ENCODE assay signal across 9 mouse cellular contexts in genomic region chr11:103411301-103411700, GRCm38 (mm10). TPM values are rescaled to one million over a fixed set of nuclear protein-coding genes. Genes with fewer than 3 reads are reported as not detected.
DNase-seq lines count a peak whose midpoint lies in the region; ATAC-seq and TF ChIP-seq lines count a peak whose summit lies in the region.
"Had no signal": no experiment of that assay in that cellular context is flagged by ENCODE, and none has a peak within 500 bp of the region (broad histone marks: within the 10 kb centered on the region; RNA-seq: fewer than 3 reads in every experiment).

No protein-coding gene starts in this region.

- 0 out of 2 replicates have a peak, but pooled peaks cover 3% of the 10 kb centered on the region for H3K36me3 ChIP-seq in forebrain, embryonic 14.5 days (ENCODE audit: control insufficient read depth, insufficient read depth, low read length)
- no peaks in the 10 kb centered on the region; the same call in 1 of the 2 replicates for H3K36me3 ChIP-seq in liver, embryonic 14.5 days (replicated peaks; ENCODE audit: control insufficient read depth, insufficient read depth, low read depth)
- H3K36me3 ChIP-seq in thymus, adult 2 months (ENCODE audit: control insufficient read depth, insufficient read depth, low read length) = no peaks in the 10 kb centered on the region

- DNase-seq in CD4-positive, CD25-positive, alpha-beta regulatory T cell, adult 2 months (ENCODE audit: low read depth, low spot score) = peak; percentile 23
- peak; percentile 71 for DNase-seq in 3T3-L1 (ENCODE audit: low read depth, low spot score)
- DNase-seq in forebrain, embryonic 14.5 days (ENCODE audit: low spot score) = no peak
- no peak for DNase-seq in liver, embryonic 14.5 days (ENCODE audit: low read depth in 3 of 3, low spot score in 3 of 3)
- DNase-seq in spleen, postnatal 36 days (ENCODE audit: low spot score in 2 of 2) = no peak
- no peak for DNase-seq in thymus, adult 2 months
- no peak for DNase-seq in kidney, postnatal 25 days
- DNase-seq: heart, adult 2 months had no signal

- no peak for TF ChIP-seq POLR2A in thymus, adult 2 months (IDR thresholded peaks at IDR 0.05; ENCODE audit: control insufficient read depth, extremely low read depth, insufficient read depth, low read length, poor library complexity)

- H3K27ac ChIP-seq in forebrain, embryonic 14.5 days (ENCODE audit: low read depth, low read length) = no peak overlapping the region
- no peak overlapping the region for H3K27ac ChIP-seq in liver, embryonic 14.5 days
- H3K27ac ChIP-seq in thymus, adult 2 months (ENCODE audit: control insufficient read depth, insufficient read depth, low read length) = no peak overlapping the region

- peak overlapping the region; percentile 89 for H3K4me2 ChIP-seq in forebrain, embryonic 14.5 days (ENCODE audit: low read length)
- peak overlapping the region; percentile 90 for H3K4me2 ChIP-seq in liver, embryonic 14.5 days (ENCODE audit: low read depth)

- H3K27me3 ChIP-seq in forebrain, embryonic 14.5 days (replicated peaks; ENCODE audit: control insufficient read depth, insufficient read depth, low read length) = no peaks in the 10 kb centered on the region
- no peaks in the 10 kb centered on the region for H3K27me3 ChIP-seq in liver, embryonic 14.5 days (ENCODE audit: control insufficient read depth, insufficient read depth, low read length)
- H3K27me3 ChIP-seq in thymus, adult 2 months (ENCODE audit: control insufficient read depth, insufficient read depth, low read length) = no peaks in the 10 kb centered on the region

- 0 out of 2 replicates have a peak, but pooled peaks cover 6% of the 10 kb centered on the region for H3K4me1 ChIP-seq in forebrain, embryonic 14.5 days (ENCODE audit: control insufficient read depth, insufficient read depth, low read length)
- peaks cover 3 to 10% of the 10 kb centered on the region in 2 experiments; a peak in 3 of 4 replicates for H3K4me1 ChIP-seq in liver, embryonic 14.5 days (replicated peaks; ENCODE audit: control insufficient read depth in 2 of 2, insufficient read depth in 2 of 2, low read length in 1 of 2)
- peaks cover 5% of the 10 kb centered on the region for H3K4me1 ChIP-seq in thymus, adult 2 months (replicated peaks; ENCODE audit: control insufficient read depth, insufficient read depth, low read length)

- no peaks in the 10 kb centered on the region for H3K9me3 ChIP-seq in forebrain, embryonic 14.5 days (replicated peaks; ENCODE audit: control insufficient read depth, low read length)
- no peaks in the 10 kb centered on the region for H3K9me3 ChIP-seq in liver, embryonic 14.5 days (ENCODE audit: control insufficient read depth, low read length)

- TF ChIP-seq CTCF in liver, embryonic 14.5 days (IDR thresholded peaks at IDR 0.05; ENCODE audit: low read depth) = no peak
- TF ChIP-seq CTCF in thymus, adult 2 months (IDR thresholded peaks at IDR 0.05; ENCODE audit: borderline replicate concordance, control insufficient read depth, extremely low read depth, insufficient read depth, low read length, poor library complexity) = no peak

- H3K9ac ChIP-seq in forebrain, embryonic 14.5 days (ENCODE audit: low read length) = no peak overlapping the region
- H3K9ac ChIP-seq in liver, embryonic 14.5 days (replicated peaks) = peak overlapping the region; percentile 94; the same call in 1 of the 2 replicates

- no peak overlapping the region for H3K4me3 ChIP-seq in forebrain, embryonic 14.5 days (ENCODE audit: low read depth, low read length)
- peak overlapping the region in 1 of 2 experiments; percentile 98; a peak in 2 of 4 replicates for H3K4me3 ChIP-seq in liver, embryonic 14.5 days (ENCODE audit: insufficient read depth in 1 of 2, low read depth in 2 of 2, low read length in 2 of 2)
- no peak overlapping the region for H3K4me3 ChIP-seq in thymus, adult 2 months (ENCODE audit: control insufficient read depth, insufficient read depth, low read length)

- 97% methylated on average over 1 of the region's 1 CpGs for WGBS in forebrain, embryonic 14.5 days
- 59% methylated on average over 1 of the region's 1 CpGs for WGBS in liver, embryonic 14.5 days (ENCODE audit: insufficient replicate concordance)
- 93% methylated on average over 1 of the region's 1 CpGs for WGBS in thymus, adult 2 months

- no peak for ATAC-seq in CD4-positive, CD25-positive, alpha-beta regulatory T cell, adult 4 months
- no peak for ATAC-seq in forebrain, embryonic 14.5 days
- ATAC-seq in liver, embryonic 14.5 days (ENCODE audit: insufficient read depth) = no peak

- TF ChIP-seq EP300 in liver, embryonic 14.5 days (IDR thresholded peaks at IDR 0.05; ENCODE audit: low read depth) = no peak

RNA-seq across cellular contexts. Expression of gene Plekhm1, which starts 1.2 kb away (rescaled TPM):
- 10 to 100 TPM in 1 of 2 experiments, 1 to 10 TPM in 1; 7.0 to 15.2 TPM for polyA plus RNA-seq in CD4-positive, CD25-positive, alpha-beta regulatory T cell, adult 4 months (2017; shearing (Covaris generic))
- 7.5 and 10.0 TPM in 2 replicates for polyA plus RNA-seq in forebrain, embryonic 14.5 days (2014; fragmentation: Nextera tagmentation; extraction: Ambion mirVana)
- polyA plus RNA-seq in liver, embryonic 14.5 days (2012; rRNA removed) = 3.7 TPM in 2 replicates
- polyA plus RNA-seq in liver, embryonic 14.5 days (2014; fragmentation: Nextera tagmentation; extraction: Ambion mirVana) = 3.3 and 3.9 TPM in 2 replicates
- 43.6 and 46.4 TPM in 2 replicates for polyA plus RNA-seq in thymus, adult 2 months (2012; rRNA removed)

RNA-seq across cellular contexts. Expression of gene Arhgap27, which starts 47.8 kb away (rescaled TPM):
- polyA plus RNA-seq in CD4-positive, CD25-positive, alpha-beta regulatory T cell, adult 4 months (2017; shearing (Covaris generic)) = 10 to 100 TPM; 21.4 to 36.6 TPM
- 1.5 and 2.3 TPM in 2 replicates for polyA plus RNA-seq in forebrain, embryonic 14.5 days (2014; fragmentation: Nextera tagmentation; extraction: Ambion mirVana)
- polyA plus RNA-seq in liver, embryonic 14.5 days (2012; rRNA removed) = 2.6 TPM in 2 replicates
- polyA plus RNA-seq in liver, embryonic 14.5 days (2014; fragmentation: Nextera tagmentation; extraction: Ambion mirVana) = 1.4 and 1.5 TPM in 2 replicates
- 124 and 125 TPM in 2 replicates for polyA plus RNA-seq in thymus, adult 2 months (2012; rRNA removed)

Comparison
In these comparisons a context has a peak if more than half of its experiments do, and no peak if none do; other contexts are left out.
1. DNase-seq: peak in CD4-positive, CD25-positive, alpha-beta regulatory T cell, adult 2 months (single experiment) and 3T3-L1 (single experiment); none in forebrain, embryonic 14.5 days (single experiment), liver, embryonic 14.5 days (0 of 3), spleen, postnatal 36 days (0 of 2), thymus, adult 2 months (single experiment) and kidney, postnatal 25 days (0 of 2).